Mouse (Mus musculus) right cerebral cortex, adult 2 months (tissue): ENCODE results near the gene Arg1.

Experiments used
- DNase-seq, 2 experiments: peaks; one replicate each; pipeline ENCODE4 v3.0.0; 2021 to 2022; ENCODE audit warnings: low spot score in 2 of 2

Arg1 gene

GRCm38 (mm10) chr10:24926962-24927720 is at the start of gene Arg1:
Arg1 (minus strand) TSS chr10:24927484.
- no peak for DNase-seq

DNA sequence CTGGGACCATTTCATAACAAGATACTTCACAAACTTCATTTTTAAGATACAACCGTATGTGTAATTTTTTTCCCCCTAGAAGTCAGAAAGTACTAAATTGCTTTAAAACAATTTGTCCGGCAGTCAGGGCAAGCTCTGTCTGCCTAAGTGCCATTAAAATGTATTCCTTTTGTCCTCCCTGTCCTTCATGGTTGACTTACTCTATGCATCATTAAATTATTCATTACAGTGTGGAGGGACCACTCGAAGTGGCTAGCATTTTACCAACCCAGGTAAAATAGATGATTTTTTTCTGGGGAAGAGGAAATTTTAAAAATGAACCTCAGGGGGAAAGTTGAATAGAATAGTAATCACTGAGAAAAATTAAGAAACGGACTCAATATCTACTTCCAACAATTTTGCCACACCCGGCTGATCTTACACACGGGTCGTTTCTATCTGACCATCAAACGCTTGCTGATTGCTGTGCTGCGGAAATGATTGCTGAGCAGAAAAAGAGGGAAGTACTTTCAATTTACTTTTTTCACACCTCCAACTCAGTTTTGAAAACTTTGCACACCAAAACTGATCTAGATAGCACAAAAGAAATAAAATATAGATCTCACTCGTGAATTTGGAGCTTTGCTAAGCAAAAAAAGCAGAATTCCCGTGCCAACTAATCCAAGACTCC is 46.7 kb upstream of the Arg1 start:
- DNase-seq, result no peak

GRCm38 (mm10) chr10:24973385-24973784 is 46.1 kb upstream of the Arg1 start:
- DNase-seq, result no peak

DNA sequence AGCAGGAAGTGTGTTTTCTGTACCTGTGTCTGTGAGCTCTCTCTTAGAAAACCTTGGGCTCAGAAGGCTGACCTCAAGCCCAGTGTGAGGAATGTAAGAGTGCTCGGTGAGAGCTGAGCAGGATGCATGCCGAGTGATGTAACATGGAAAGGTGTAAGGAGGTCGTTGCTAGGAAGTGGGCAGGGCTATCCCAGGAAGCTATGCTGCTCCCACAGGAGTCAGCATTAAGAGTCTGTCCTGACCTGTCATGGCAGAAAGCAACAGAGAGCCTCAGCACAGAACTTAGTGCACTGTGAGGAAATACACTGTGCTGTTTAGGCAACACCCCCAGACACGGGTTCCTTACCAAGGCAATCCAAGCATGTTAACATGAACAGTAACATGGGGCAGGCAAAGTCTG is 45.6 kb upstream of the Arg1 start:
- DNase-seq, result no peak

- DNase-seq, result no peak
Observed at GRCm38 (mm10) chr10:24965821-24966550, 38.7 kb upstream of the Arg1 start.

DNA sequence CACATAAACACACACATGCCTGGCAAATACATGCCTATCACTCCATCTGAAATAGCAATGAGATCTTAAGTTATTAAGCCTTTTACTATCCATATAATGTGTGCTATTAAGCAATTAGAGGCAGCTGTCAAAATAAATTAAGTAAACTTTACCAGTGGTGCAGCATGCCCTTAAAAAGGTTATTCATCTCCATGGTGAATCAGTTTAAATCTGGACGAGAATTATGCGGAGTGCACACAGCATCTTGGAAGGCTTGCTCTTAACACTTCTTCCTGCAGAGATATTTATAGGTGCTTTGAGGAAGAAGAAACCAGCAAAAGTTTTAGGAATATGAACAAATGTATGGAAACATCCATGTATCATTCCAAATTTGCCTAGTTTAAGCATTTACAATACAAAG is 34.6 kb upstream of the Arg1 start:
- DNase-seq, result no peak

GRCm38 (mm10) chr10:24961112-24961511 is 33.8 kb upstream of the Arg1 start:
- DNase-seq, result no peak

GRCm38 (mm10) chr10:24959043-24959916 is 32.0 kb upstream of the Arg1 start:
- no peak for DNase-seq

DNA sequence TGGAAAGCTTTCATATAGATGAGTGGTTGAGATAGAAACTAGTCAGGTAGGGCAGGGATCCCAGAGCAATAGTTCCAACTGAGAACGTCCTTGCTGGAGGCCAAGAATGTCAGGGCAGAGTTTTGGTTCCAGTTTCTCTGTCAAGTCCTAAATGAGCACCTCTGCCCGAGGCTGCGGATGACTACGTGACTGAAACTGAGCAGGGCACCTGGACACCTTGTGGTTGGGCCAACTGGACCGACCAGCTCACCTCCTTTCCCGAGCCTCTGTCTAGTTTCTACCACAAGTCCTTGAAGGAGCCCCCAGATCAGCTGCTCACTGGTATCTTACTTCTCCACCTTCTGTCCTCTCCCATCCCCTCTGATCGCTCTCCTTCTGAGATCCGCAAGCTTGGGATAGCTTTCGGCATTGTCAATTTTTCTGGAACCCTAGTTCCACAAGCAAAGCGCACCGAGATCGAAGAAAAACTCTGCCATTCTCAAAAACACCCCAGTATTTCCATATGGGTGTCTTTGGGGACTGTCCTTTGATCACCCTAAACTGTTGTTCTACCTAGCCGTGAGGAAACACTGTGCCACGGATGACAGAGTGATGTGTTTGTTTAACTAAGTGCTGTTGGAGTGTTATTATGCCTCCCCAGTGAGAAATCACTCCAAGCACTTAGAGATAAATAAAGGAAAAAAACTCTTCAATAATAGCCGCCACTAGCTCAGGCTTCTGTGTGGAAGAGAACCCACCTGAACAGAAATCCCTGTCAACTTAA is 31.2 kb upstream of the Arg1 start:
- no peak for DNase-seq

DNA sequence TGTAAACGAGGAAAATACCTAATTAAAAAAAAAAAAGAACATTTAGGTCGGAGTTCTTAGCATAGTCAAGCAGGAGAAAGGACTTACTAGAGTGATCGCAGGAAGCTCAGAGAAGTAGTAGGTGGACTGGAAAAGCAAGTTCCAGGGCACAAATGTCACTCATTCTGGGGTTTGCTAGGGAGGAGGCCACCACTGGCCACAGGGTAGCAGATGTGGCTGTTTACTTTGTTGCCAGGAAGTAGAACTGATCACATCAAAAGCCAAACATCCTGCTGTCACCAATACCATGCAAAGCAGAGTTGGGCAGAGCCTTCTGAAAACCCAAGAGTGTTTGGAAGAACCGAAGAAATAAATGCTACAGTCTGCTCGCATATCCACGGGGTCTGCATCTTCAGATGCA is 26.6 kb upstream of the Arg1 start:
- no peak for DNase-seq

DNA sequence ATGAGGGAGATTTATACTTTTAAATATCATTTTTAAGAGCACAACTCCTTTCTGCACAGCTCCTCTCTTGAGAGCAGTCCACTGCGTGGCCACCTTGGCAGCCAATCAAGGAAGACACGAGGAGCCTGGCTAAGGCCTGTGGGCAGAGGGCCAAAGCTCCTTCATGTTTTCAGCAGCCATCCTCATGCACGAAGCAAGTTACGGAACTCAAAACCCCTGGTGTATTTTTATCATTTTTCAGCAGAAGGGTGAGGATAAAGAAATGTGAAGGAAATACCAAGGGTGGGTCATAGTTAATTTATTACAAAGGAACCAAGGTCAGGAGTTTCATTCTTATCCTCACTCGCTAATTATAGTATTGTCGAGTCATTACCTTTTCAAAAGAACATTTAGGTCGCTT is 25.3 kb upstream of the Arg1 start:
- no peak for DNase-seq

GRCm38 (mm10) chr10:24951575-24951974 is 24.3 kb upstream of the Arg1 start:
- DNase-seq, result no peak

DNA sequence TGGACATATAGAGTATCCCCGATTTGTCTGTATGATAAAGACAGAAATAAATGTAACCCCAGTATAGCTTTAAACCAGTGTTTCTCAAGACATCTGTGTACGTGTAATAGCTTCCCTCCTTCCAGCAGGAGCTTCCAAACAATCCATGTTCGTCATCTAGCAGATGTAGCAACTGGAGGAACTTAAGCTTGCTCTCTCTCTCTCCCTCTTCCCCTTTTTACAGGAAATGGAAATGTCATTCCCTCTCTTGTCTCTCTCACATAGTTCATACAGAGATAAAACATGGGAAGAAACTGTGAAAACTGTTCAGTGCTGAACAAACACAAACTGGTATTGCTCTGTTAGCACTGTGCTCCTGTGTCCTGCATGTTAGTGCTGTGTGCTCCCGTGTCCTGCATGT is 22.9 kb upstream of the Arg1 start:
- no peak for DNase-seq

GRCm38 (mm10) chr10:24948278-24948677 is 21.0 kb upstream of the Arg1 start:
- no peak for DNase-seq

- DNase-seq, result no peak
Observed at GRCm38 (mm10) chr10:24947871-24948270, 20.6 kb upstream of the Arg1 start.

GRCm38 (mm10) chr10:24930143-24930542 is 2.9 kb upstream of the Arg1 start:
- no peak for DNase-seq

GRCm38 (mm10) chr10:24928072-24928471 is 788 bp upstream of the Arg1 start:
- no peak for DNase-seq

DNA sequence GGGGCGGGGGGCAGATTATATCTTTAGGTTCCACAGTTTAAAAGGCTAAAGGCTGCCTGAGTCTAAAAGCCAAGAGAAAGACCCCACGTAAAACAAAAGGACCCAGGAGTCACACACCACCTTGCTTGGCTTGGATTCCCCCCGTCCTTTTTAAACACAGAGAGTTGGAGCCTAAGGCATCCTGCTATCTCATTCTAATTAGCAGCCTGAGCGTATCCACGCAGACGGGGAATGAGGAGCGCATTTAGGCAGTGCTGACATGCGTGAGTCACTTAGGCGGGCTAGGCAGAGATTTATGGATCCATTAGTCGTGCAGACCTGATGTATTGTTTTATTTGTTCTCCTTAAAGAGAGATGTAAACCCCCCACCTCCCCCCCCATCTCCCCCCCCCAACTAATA is 904 bp downstream of the Arg1 start:
- DNase-seq, result no peak

DNA sequence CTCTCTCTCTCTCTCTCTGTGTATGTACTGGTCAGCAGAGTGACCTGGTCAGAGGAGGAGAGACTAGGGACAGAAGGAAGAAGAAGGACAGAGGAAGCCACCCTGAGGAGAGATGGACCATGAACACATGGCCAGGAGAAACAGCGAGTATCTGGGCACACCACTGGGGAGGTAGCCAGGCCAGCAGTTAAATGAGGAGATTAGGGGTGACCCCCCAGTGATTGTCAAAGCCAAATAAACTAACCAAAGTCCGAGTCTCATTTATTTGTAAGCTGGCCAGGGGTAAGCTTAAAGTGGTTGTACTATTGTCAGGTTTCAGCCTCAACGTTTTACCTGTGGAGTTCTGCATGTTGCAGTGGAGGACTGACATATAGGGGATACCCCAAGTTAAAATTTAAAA is 3.0 kb downstream of the Arg1 start:
- no peak for DNase-seq

DNA sequence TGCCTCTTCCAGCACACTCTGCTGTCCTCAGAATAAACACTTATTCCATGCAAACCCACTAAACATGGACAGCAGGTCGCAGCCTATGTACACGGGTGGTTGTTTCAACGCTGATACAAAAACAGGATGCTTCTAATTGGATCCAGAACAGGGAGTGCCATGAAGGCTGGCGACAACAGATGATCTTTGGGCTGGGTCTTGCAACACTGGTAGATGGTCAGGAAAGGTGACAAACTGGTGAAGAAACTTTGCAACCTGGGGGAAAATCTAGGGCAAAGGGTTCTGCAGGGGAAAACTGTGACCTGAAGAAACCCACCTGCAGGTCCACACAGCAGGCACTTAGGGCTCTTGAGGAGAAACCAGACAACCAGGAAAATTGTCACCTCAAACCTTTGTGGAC is 4.3 kb downstream of the Arg1 start:
- DNase-seq, result no peak

- DNase-seq, result no peak
Observed at GRCm38 (mm10) chr10:24915486-24915885, 11.8 kb downstream of the Arg1 start.
